Mouse (Mus musculus) ES-E14 (cell line): ENCODE data around the gene Fsip1. TPM values are rescaled to one million over a fixed set of nuclear protein-coding genes. Genes with fewer than 3 reads are reported as not detected.

ENCODE experiments used
- DNase-seq: peaks from one replicate; pipeline ENCODE4 v3.0.0-alpha.2; 2013; ENCODE audit warnings: low read depth, low spot score
- H3K27ac ChIP-seq: 2 replicates; pipeline ENCODE4 v1.5.1; 2012; ENCODE audit warnings: low read depth, mild to moderate bottlenecking, low read length, moderate library complexity, mixed read lengths; ENCODE audit not compliant: poor library complexity, insufficient read depth, severe bottlenecking
- H3K36me3 ChIP-seq: 2 replicates; pipeline ENCODE4 v1.6.1; 2012; ENCODE audit warnings: mild to moderate bottlenecking, low read length, moderate library complexity, mixed read lengths; ENCODE audit not compliant: control insufficient read depth, poor library complexity, insufficient read depth, severe bottlenecking
- H3K4me1 ChIP-seq, 2 experiments: fragments of 150-350 bp in 1 of 2; sonication (generic) in 1 of 2; 2 replicates each; pipeline ENCODE4 v1.6.1; 2012; ENCODE audit warnings: low read length in 2 of 2, mild to moderate bottlenecking in 1 of 2, mixed read lengths in 1 of 2; ENCODE audit not compliant: control insufficient read depth in 2 of 2, insufficient read depth in 2 of 2, poor library complexity in 1 of 2
- H3K4me3 ChIP-seq, 2 experiments: fragments of 150-350 bp in 1 of 2; sonication (generic) in 1 of 2; 2 replicates each; pipeline ENCODE4 v1.5.1; 2012; ENCODE audit warnings: low read length in 2 of 2, low read depth in 1 of 2, mild to moderate bottlenecking in 1 of 2, mixed read lengths in 1 of 2; ENCODE audit not compliant: insufficient read depth in 1 of 2, poor library complexity in 1 of 2, severe bottlenecking in 1 of 2
- H3K9ac ChIP-seq: 2 replicates; pipeline ENCODE4 v1.6.1; 2012; ENCODE audit warnings: low read depth, mild to moderate bottlenecking, low read length, mixed read lengths; ENCODE audit not compliant: poor library complexity, insufficient read depth, severe bottlenecking
- H3K9me3 ChIP-seq: fragments of 150-350 bp; sonication (generic); 2 replicates; pipeline ENCODE4 v1.6.1; 2012; ENCODE audit warnings: low read depth, mild to moderate bottlenecking, low read length; ENCODE audit not compliant: control insufficient read depth, insufficient read depth
- CHD2 ChIP-seq: IDR thresholded peaks from 2 replicates; pipeline ENCODE4 v1.6.1; 2014; ENCODE audit warnings: mild to moderate bottlenecking, low read depth, low read length, inconsistent platforms
- HCFC1 ChIP-seq: IDR thresholded peaks from 2 replicates; pipeline ENCODE4 v1.6.1; 2012; ENCODE audit warnings: low read length, inconsistent platforms, borderline replicate concordance; ENCODE audit not compliant: insufficient read depth
- MAFK ChIP-seq: IDR thresholded peaks from 2 replicates; pipeline ENCODE4 v1.6.1; 2014; ENCODE audit warnings: mild to moderate bottlenecking, low read depth, low read length, inconsistent platforms; ENCODE audit not compliant: insufficient read depth
- ZC3H11A ChIP-seq: IDR thresholded peaks from 2 replicates; pipeline ENCODE4 v1.6.1; 2012; ENCODE audit warnings: low read depth, mild to moderate bottlenecking, inconsistent platforms, low read length, borderline replicate concordance
- ZNF384 ChIP-seq: IDR thresholded peaks from 2 replicates; pipeline ENCODE4 v1.6.1; 2012; ENCODE audit warnings: low read depth, low read length, inconsistent platforms
- in situ Hi-C, 2 experiments: fragments of 600-800 bp; cut with MboI; formaldehyde crosslinking; loops; one replicate each; pipeline ENCODE4 v1.15.1; 2025; ENCODE audit warnings: low sequenced_read_pairs in 2 of 2, inconsistent platforms in 1 of 2; ENCODE audit not compliant: unreplicated experiment in 2 of 2
- total RNA-seq: library from RNA; depleted of rRNA; stranded (reverse); fragments of 300-350 nt; gene quantifications from 2 replicates; pipeline ENCODE4 v1.2.3, GENCODE M21; 2012; rRNA removed

Gene Fsip1
- total RNA-seq, 1 experiment, result 0.85 TPM

GRCm38 (mm10) chr2:118081581-118081980 lies 175.2 kb downstream of the Fsip1 start:
- H3K36me3 ChIP-seq, result no peaks in the 10 kb centered on the region
- no peak overlapping the region for H3K27ac ChIP-seq
- H3K9ac ChIP-seq, result no peak overlapping the region
- TF ChIP-seq HCFC1 (no peak), CHD2 (no peak), ZNF384 (no peak), MAFK (no peak), ZC3H11A (no peak)
- DNase-seq, result no peak
- in situ Hi-C loops, result no loop called here
- H3K4me3 ChIP-seq, result no peak overlapping the region
- H3K9me3 ChIP-seq, result no peaks in the 10 kb centered on the region
- H3K4me1 ChIP-seq, result no peaks in the 10 kb centered on the region

Other genes with a start within 250 kb of the Fsip1 start
- 85.5 and 166 TPM in 2 replicates for gene Thbs1, start 145.1 kb downstream of the Fsip1 start, total RNA-seq
- 0.22 and 0.26 TPM in 2 replicates for gene Gpr176, start 116.5 kb upstream of the Fsip1 start, total RNA-seq
- gene Eif2ak4, start 131.7 kb upstream of the Fsip1 start, total RNA-seq, result 8.1 and 10.5 TPM in 2 replicates
- gene Srp14, start 222.7 kb upstream of the Fsip1 start, total RNA-seq, result 132 and 191 TPM in 2 replicates